Mouse (Mus musculus) kidney, adult 18-20 months (tissue): ENCODE results near the gene Evx1.

Source experiments
- DNase-seq: peaks from one replicate; pipeline ENCODE4 v3.0.0; 2021

Gene Evx1

DNA sequence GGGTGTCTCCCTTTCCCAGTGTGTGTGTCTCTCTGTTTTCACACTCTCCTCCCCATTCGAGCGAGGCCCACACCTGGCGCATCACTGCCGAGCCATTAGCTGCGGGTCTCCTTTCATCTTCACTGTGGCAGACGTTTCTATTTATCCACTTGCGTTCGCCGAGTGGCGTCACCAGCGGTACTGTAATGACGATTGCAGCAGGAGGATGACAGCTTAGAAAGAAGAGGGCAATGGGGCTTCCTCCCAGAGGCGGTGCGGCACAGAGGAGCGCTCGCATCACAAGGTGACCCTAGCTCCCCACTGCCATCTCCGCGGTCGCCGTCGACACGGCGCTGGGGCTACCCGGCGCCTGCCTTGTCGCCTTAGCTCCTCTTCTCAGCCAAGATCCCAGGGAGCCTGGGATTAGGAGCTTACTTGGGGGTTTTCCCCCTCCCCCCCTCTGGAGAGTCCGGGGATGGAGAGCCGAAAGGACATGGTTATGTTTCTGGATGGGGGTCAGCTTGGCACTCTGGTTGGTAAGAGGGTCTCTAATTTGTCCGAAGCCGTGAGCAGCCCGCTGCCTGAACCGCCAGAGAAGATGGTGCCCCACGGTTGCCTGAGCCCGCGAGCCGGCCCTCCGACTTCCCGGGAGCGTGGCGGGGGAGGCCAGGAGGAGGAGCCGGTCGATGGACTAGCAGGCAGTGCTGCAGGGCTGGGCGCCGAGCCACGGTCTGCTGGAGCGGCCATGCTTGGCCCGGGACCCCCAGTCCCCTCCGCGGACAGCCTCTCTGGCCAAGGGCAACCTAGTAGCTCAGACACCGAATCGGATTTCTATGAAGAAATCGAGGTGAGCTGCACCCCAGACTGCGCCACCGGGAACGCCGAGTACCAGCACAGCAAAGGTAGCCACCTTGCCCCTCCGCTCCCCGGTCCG lies at the start of gene Evx1:
TSS of gene Evx1 (plus strand) at position 108 of the 913 bp plus-strand sequence.
- DNase-seq: no peak

DNA sequence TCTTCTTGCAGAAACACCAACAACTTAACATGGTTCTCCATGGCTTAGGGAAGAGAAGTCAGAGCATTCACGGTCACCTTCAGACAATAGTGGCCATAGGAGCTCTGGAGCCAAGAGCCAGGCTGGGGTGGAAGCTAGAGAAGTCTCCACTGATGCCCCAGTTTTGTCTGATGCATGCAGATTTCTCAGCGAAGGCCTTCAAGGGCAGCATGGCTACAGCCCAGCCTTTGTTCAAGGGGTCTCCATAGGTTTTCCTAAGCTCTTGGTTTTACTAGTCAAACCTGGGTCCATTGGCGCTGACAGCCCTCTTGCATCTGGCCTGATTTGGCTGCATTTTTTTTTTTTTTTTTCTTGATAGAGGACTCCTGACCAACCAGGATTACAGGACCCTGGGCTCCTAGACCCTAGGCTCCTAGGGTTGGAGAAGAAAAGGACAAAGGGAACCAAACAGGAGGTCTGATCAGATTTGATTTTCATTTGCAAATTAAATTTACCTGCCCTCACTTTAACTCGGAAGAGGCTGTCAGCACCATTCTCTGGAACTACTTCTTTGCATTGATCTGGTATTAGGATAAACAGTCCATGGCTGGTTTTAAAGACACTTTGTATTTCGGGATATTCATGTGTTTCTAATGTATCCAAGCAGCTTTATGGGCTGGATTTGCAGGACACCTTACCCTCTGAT lies 49.0 kb upstream of the Evx1 start:
- no peak for DNase-seq

DNA sequence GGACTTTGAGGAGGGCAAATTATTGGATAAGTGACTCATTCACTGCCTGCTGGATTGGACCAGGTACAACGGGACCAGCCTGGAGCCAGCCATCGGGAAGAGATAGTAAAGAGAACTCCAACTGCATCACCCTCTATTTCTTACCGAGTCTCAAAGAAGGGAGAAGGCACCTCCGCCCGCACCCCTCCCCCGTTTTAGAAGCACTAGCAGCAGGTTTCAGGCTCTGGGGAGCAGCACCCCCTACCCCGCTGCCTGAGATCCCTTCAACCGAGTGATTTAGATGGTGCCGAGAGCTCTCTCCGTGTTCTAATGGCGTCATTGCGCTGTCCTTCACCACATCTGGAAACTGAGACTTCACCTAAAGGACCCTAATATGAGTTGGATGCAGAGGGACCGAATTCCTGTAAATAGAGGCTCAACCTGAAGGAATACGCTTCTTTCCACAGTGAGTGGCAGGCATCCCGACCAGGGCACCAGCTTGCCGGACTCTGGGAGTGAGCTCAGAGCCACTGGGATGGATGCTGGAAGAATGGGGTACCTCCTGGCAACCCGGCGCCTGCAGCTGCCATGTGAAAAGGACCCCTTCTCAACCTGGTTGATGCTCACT lies 47.9 kb upstream of the Evx1 start:
- no peak for DNase-seq

DNA sequence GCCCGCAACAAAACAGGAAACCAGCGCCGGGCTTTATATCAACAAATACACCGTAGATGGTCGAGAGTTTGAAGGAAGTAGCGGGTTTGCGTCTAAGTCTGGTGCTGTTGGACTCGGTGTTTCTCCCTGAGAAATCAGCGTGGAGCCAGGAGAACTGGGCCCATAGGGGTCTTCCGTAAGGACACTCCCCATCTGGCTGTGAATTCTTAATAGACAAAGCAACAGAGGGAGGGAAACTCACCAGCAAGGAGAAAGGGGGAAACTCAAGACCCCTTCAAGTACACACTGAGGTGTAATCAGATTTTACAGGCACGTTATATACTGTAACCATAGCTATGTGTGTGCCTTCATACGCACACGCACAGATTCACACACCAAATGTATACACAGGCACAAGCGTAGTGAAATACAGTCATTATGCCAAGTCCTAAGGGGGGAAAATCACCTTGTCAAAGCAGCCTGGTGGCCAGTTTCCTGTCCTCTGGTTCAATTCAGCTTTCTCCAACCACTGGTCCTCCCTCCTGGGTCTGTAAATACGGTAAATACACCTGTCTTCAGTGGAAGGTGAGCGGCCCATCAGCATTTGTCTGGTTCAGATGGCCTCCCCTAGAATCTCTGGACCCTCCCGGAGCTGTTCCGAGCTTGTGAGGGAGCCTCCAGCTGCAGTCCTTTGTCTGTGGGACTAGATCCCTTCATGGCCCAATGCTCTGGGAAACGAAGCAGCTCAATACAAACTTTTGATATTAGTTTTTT lies 47.2 kb upstream of the Evx1 start:
- DNase-seq: peak; percentile 26

- no peak for DNase-seq
Measured at GRCm38 (mm10) chr6:52266666-52266985, 46.7 kb upstream of the Evx1 start.

GRCm38 (mm10) chr6:52267221-52267620 lies 46.1 kb upstream of the Evx1 start:
- no peak for DNase-seq

- no peak for DNase-seq
Measured at GRCm38 (mm10) chr6:52267691-52268090, 45.6 kb upstream of the Evx1 start.

DNA sequence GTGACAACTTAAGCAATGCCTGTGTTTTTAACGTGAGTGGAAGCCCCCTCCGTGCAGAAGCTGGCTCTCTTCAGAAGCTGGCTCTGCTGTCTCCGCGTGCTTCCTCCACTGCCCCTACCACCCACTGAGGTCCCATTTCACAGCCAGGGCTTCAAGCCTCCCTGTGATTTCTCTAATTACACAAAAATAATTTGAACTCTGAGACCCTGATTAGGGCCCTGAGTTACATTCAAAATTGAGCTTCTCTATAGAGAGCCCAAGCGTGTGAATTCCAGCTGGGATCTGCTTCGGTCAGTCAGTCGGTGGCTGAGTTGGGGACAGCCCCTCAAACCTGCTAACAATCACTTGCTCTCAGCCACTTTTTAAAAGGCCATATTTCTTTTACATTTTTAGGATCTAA lies 45.0 kb upstream of the Evx1 start:
- DNase-seq: no peak

- DNase-seq: no peak
Measured at GRCm38 (mm10) chr6:52268756-52269155, 44.5 kb upstream of the Evx1 start.

DNA sequence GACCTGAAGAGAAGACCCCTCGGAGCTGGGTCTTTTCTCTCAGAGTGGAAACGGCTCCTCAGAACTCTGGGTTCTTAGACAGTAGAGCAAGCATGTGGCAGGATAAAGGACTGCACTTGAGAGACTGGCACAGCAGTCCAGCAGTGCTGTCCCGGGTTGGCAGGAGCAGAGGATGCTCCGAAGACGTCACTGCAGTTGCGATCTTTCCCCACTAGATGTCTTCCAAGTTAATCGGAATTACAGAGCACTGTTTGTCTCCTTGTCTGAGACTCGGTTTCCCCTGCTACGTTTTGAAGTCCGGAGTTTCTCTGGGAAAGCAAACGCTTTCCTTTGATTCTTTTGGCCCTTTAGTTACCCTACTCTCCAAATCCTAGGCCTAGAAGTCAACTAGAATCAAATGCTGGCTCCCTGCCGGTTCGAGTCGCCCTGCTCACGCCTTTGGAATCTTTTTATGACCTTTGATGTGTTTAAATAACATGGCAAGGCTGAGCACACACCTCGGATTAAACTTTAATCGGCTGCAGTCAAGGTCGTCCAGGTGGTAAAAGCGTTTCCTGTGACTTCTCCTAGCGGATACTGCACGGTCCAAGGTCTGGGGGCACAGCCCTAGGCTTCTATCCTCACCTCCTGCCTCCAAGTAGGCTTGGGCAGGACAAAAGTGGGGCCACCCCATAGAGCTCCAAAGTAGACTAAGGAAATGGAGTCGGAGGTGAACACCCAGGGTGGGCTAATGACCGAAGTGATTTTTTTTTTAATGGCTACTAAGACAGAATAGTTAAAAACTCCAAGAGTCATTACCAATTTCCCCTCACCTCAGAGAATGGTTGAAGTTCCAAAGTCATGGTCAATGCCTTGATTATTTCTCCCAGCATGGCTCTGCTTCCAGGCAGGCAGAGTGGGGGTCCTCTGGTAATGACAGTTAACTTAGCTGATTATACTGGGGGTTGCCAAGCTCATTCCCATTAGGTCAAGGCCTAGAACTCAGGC lies 42.5 kb upstream of the Evx1 start:
- DNase-seq: peak; percentile 65

GRCm38 (mm10) chr6:52272766-52273655 lies 40.3 kb upstream of the Evx1 start:
- no peak for DNase-seq

- no peak for DNase-seq
Measured at GRCm38 (mm10) chr6:52273656-52274280, 39.5 kb upstream of the Evx1 start.

DNA sequence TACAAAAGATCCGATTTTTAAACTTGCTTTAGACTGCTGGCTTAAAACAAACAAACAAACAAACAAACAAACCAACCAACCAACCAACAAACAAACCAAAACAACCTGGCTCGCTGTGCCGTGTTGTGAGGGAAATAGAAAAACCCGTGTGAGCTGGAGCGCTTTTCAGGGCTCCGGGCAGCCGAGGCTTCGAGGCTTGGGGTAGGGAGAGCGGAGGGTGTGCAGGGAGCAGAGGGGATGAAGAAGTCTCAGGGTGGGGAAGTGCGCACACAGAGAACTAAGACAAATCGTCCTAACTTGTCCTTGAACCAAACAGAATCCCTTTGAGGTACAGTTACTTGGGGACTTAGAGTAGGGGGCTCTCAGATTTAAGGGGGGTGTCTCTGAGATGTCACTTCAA lies 38.7 kb upstream of the Evx1 start:
- DNase-seq: no peak

DNA sequence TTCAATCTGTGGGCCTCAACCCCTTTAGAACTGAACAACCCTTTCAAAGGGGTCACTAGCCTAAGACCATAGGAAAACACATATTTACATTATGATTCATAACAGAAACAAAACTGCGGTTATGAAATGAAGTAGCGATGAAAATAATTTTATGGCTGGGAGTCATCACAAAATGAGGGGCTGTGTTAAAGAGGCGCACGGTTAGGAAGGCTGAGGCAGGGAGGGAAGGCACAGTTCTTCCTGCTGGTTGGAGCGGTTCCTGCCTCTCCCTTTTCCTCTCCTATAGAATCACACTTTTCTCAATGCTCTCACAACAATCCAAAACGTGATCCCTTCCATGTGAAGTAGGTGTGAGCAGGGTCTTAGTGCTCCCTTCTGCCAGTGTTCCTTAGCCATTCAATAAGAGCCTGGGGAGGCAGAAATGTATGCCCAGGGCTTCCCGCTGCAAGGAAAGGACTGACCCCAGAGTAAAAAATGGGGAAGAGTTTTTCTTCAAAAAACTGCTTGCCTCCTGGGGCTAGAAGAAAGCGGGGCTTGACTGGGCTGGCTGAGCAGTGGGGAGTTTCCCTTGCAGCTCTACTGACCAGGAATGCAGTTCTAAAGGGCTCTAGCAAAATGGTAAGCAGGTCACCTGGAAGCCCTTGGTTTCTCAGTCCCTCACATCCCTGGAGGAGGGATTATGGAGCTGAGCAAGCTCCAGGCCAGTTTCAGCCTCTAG lies 37.6 kb upstream of the Evx1 start:
- no peak for DNase-seq

- no peak for DNase-seq
Measured at GRCm38 (mm10) chr6:52276382-52276781, 36.9 kb upstream of the Evx1 start.

GRCm38 (mm10) chr6:52276920-52277319 lies 36.4 kb upstream of the Evx1 start:
- DNase-seq: no peak

DNA sequence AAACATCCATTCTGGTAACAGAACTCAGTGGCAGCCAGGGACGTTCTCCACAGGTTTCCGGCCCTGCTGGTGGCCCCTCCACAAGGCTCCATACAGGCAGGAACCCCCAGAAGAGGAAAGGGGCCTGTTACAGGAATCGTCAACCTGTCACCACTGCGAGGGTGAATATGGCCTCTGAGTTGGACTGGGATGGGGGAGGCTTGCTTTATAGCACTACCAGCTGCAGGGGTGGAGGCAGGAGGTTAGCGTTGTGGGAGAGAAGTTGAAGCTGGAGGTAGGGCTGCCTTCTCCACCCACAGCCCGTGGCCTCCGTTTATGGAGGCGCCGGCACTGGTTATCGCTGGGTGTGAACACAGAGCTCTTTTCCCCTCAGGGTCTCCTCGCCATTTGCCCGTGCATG lies 32.2 kb upstream of the Evx1 start:
- DNase-seq: no peak

- DNase-seq: no peak
Measured at GRCm38 (mm10) chr6:52283896-52284295, 29.4 kb upstream of the Evx1 start.

GRCm38 (mm10) chr6:52290186-52290585 lies 23.1 kb upstream of the Evx1 start:
- DNase-seq: no peak
